Mouse (Mus musculus) cerebellum, adult 8-10 months (tissue): ENCODE data around the gene Pitpnm1.
"Not testable (repeated sequence)": the region's sequence is repeated elsewhere in the genome, so short reads cannot be mapped to it uniquely, and the experiment has no call there.

Source experiments
- DNase-seq: peaks from one replicate; pipeline ENCODE4 v3.0.0; 2022

Gene Pitpnm1

GRCm38 (mm10) chr19:4099837-4100717 lies at the start of gene Pitpnm1:
TSS of gene Pitpnm1 (plus strand) at chr19:4099998.
- peak; percentile 74 for DNase-seq

GRCm38 (mm10) chr19:4051016-4051415 lies 48.8 kb upstream of the Pitpnm1 start:
- DNase-seq: no peak

DNA sequence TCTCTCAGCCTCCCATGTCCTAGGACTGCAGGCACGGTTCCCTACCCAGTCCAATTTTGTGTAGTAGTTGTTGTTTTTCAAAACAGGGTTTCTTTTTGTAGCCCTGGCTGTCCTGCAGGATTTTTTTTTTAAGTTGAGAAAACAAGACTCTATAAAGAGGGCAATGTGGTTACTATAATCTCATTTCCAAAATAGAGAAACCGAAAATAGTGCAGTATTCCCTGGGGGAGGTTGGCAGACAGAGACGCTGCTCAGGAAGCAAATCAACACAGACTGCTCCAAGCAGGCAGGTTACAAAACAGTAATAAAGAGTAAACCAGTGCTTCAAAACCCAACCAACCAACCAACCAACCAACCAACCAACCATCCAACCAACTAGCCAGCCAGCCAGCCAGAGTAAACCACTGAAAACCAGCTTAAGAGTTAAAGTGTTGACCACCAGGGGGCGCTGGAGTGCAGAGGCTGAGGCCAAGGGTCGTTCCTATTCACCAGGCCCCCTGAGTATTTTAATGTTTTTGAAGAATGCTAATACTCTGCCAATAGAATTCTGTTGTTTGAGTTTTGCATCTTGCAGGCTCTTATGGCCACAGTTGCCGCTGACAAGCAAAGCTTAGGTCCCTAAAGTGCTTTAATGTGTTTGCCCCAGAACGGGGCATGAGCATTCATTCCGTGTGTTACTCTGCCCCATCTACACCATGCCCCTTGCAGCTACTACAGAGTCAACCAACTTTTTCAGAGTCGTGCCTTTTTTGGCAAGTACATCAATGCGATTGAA lies 47.9 kb upstream of the Pitpnm1 start:
- DNase-seq: peak; percentile 69

DNA sequence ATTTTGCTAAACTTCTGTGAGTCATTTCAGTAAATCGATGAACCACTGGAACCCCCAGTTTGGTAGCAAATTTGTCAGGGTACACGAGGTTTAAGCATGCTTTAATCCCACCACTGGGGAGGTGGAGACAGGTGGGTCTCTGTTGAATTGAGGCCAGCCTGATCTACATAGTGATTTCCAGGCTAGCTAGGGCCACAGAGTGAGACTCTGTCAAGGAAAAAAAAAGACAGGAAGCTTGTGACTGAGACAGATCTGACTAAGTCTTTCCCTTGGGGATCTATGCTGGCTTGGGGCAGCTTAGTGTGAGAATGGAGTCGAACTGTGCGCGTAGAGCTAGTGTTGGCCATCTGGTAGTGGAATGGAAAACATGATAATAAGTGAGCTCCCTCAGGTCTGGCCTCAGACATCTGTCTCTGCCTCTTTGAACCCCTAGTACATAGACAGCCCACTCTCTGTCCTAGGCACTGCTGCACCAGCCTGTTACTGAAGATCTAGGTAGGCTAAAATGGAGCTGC lies 47.2 kb upstream of the Pitpnm1 start:
- DNase-seq: no peak

DNA sequence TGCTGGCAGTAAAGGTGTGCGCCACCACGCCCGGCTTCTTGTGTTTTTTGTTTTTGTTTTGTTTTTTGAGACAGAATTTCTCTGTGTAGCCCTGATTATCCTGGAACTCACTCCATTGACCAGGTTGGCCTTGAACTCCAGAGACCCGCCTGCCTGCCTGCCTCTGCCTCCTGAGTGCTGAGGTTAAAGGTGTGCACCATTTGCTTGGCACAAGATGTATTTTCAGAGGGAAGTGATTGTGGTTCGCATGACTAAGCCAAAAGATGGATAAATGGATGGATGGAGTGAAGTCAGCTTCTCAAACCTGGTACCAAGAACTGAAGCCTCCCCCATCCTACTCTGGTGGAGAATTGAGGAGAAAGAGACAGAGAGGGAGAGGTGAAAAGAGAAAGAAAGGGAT lies 45.2 kb upstream of the Pitpnm1 start:
- no peak for DNase-seq

DNA sequence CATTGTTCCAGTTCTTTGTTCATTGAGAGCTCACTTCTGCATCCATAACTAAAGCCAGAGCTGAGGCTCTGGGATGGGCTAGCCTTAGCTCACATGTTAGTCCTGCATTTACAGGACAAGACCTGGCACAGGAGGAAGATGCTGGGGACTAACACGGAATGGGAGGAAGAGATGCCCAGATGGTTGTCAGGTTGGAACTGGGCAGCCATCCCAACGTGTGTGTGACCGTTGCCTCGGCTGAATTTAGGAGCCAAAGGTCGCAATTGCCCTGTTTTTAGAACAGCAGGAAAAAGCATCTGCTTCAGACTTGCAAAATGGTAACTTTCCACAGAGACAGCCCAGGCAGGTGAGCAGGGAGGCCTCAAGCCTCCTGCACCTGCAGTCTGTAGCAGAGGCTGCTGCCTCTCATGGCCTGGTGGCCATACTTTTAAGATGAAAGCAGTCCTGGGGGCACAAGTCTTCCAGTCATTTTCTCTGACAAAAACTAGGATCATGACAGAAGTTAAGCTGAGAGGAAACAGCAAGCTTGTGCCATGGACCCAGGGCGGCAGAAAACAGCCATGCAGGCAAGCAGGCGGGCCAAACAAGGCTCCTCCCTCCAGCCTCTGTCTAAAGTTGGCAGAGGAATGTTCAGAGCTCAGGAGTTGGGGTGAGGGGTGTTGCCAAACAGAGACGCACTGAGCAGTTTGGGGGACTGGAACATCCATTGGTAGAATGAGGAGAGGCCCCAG lies 44.4 kb upstream of the Pitpnm1 start:
- peak; percentile 69 for DNase-seq

- DNase-seq: no peak
Observed at GRCm38 (mm10) chr19:4055947-4056693, 43.7 kb upstream of the Pitpnm1 start.

DNA sequence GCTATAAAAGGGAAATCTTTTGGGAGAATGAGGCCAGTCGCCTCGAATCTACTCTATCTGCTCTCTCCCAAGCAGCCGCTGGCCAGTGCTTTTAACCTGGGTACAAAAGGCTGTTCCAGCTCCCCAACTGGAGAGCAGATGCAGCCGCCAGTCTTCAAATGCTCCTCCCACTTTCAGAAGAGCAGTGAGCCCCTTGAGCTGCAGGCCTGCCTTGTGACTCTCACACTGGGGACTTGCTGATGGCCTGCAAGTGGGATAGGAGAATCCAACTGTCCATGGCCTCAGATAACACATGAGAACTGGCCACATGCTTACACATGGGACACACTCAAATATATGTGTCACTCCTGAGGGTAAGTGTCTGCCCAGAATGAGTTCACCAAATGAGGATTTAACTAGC lies 43.1 kb upstream of the Pitpnm1 start:
- no peak for DNase-seq

DNA sequence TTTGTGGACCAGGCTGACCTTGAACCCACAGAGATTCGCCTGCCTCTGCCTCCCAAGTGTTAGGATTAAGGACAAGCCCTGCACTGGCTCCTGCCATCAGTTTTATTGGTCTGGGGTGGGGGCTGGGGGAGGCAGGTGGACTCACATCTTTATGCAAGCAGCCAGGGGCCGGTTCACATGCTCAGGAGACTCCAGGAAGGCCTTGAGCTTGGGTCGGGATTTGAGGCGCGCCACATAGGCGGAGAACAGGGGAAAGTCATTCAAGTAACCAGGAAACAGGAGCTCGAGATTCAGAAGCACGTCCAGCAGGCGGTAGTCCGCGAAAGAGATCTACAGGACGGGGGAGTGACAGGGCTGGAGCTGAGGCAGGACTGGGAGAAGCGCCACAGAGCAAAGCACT lies 42.4 kb upstream of the Pitpnm1 start:
- DNase-seq: no peak

- DNase-seq: no peak
Observed at GRCm38 (mm10) chr19:4057962-4058361, 41.8 kb upstream of the Pitpnm1 start.

DNA sequence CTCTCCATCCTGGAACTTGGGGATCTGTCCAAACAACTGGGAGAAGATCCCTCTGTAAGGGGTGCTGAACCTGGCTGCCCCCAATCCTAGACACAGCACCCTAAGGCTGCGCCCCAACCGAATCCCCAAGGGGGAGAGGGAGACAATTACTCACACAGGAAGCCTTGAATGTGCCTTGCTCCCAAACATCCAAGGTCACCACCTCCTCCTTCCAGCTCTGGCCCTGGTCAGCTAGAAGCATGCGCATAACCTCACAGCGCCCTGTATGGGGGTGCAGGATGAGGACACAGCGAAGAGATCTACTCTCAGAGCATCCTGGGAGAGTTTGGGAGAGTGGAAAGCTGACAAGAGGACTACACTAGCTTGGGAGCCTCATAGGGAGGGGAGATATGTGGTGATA lies 41.2 kb upstream of the Pitpnm1 start:
- DNase-seq: no peak

GRCm38 (mm10) chr19:4059069-4059740 lies 40.6 kb upstream of the Pitpnm1 start, which contains the start of gene Gstp3:
TSS of gene Gstp3 (minus strand) at chr19:4059569.
- DNase-seq: no peak

GRCm38 (mm10) chr19:4060044-4060898 lies 39.5 kb upstream of the Pitpnm1 start:
- DNase-seq: not testable (repeated sequence)

- DNase-seq: no peak
Observed at GRCm38 (mm10) chr19:4060899-4061465, 38.8 kb upstream of the Pitpnm1 start.

- DNase-seq: not testable (repeated sequence)
Observed at GRCm38 (mm10) chr19:4063357-4063756, 36.4 kb upstream of the Pitpnm1 start.

- DNase-seq: not testable (repeated sequence)
Observed at GRCm38 (mm10) chr19:4064501-4064900, 35.3 kb upstream of the Pitpnm1 start.

GRCm38 (mm10) chr19:4066280-4066679 lies 33.5 kb upstream of the Pitpnm1 start:
- DNase-seq: no peak

- no peak for DNase-seq
Observed at GRCm38 (mm10) chr19:4066877-4067276, 32.9 kb upstream of the Pitpnm1 start.

DNA sequence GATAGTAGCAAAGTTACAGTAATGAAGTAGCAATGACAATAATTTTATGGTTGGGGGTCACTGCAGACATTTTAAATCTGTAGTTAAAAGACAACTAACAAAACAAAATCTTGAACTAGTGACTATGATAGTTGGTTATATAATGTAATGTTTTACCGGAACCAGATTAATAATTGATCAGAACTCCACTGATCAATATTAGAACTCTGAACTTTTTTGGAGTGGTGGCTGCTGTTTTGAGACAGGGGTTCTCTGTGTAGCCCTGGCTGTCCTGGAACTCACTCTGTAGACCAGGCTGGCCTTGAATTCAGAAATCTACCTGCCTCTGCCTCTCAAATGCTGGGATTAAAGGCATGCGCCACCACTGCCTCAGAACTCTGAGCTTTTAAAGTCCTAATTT lies 31.6 kb upstream of the Pitpnm1 start:
- DNase-seq: not testable (repeated sequence)

GRCm38 (mm10) chr19:4068717-4069410 lies 30.9 kb upstream of the Pitpnm1 start:
- no peak for DNase-seq
